Mouse (Mus musculus): ENCODE data around the gene Ifnk.

GRCm38 (mm10) chr4:35126776-35127175, 25.1 kb upstream of the Ifnk start:
- TF ChIP-seq CTCF (IDR thresholded peaks at IDR 0.05; ENCODE audit: low read depth) (no peak), EP300 (IDR thresholded peaks at IDR 0.05; ENCODE audit: low read depth) (no peak)
